Mouse (Mus musculus) liver, adult 2 months (tissue): Measurements from ENCODE around the gene Gm10577.

Source experiments
- CTCF ChIP-seq: fragments of 200-500 bp; IDR thresholded peaks from 2 replicates; pipeline ENCODE4 v1.5.1; 2011; ENCODE audit warnings: low read depth, low read length, control low read depth
- POLR2A ChIP-seq: fragments of 200-500 bp; IDR thresholded peaks from 2 replicates; pipeline ENCODE4 v1.6.1; 2011; ENCODE audit warnings: low read length, control low read depth; ENCODE audit not compliant: insufficient read depth; ENCODE audit errors: extremely low read depth

DNA sequence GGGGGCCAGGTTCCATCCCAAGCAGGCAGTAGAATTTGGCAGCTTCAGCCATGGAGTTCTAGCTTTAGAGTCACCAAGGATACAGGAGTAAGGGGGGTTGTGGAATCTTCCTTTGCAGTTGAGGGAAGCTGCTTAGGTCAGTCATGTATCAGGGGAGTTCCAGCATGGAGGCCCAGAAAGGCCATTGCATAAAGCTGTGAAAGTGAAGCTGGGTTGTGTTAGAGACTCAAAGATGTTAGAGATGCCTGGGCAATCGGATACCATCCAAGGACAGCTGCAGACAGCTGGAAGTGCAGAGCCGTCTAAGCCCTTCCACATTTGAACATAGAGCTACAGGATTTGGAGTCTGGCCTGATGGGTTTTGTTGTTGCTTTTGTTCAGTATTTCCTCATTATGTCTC lies 23.2 kb upstream of the Gm10577 start:
- TF ChIP-seq POLR2A (no peak), CTCF (no peak)
